Mouse (Mus musculus) heart, embryonic 11.5 days (tissue): Measurements from ENCODE around the gene Kif23. TPM values are rescaled to one million over a fixed set of nuclear protein-coding genes. Genes with fewer than 3 reads are reported as not detected.

Experiments
- ATAC-seq: fragments of 200-750 bp; cut with Nextera tagmentation; replicated peaks from 2 replicates; pipeline ENCODE4 v1.8.0; 2017; ENCODE audit warnings: moderate library complexity; ENCODE audit not compliant: insufficient number of reproducible peaks, low FRiP score, low TSS enrichment
- H3K27ac ChIP-seq: fragments of 300-500 bp; sonication (generic); 2 replicates; pipeline ENCODE4 v1.5.1; 2014; ENCODE audit warnings: mild to moderate bottlenecking, low read depth, low read length
- H3K27me3 ChIP-seq: fragments of 300-500 bp; sonication (generic); 2 replicates; pipeline ENCODE4 v1.6.1; 2014; ENCODE audit warnings: mild to moderate bottlenecking, low read length, mixed read lengths; ENCODE audit not compliant: control insufficient read depth, insufficient read depth
- H3K36me3 ChIP-seq: fragments of 300-500 bp; sonication (generic); 2 replicates; pipeline ENCODE4 v1.6.1; 2014; ENCODE audit warnings: mild to moderate bottlenecking, low read length, moderate library complexity, mixed read lengths; ENCODE audit not compliant: control insufficient read depth, insufficient read depth
- H3K4me1 ChIP-seq: fragments of 300-500 bp; sonication (generic); 2 replicates; pipeline ENCODE4 v1.6.1; 2014; ENCODE audit warnings: low read length; ENCODE audit not compliant: control insufficient read depth, insufficient read depth
- H3K4me2 ChIP-seq: fragments of 300-500 bp; sonication (generic); 2 replicates; pipeline ENCODE4 v1.6.1; 2014; ENCODE audit warnings: mild to moderate bottlenecking, moderate library complexity
- H3K4me3 ChIP-seq: fragments of 300-500 bp; sonication (generic); 2 replicates; pipeline ENCODE4 v1.5.1; 2014; ENCODE audit warnings: low read depth, low read length
- H3K9ac ChIP-seq: fragments of 300-500 bp; sonication (generic); 2 replicates; pipeline ENCODE4 v1.6.1; 2014; ENCODE audit warnings: mild to moderate bottlenecking, low read depth, low read length, moderate library complexity
- H3K9me3 ChIP-seq: fragments of 300-500 bp; sonication (generic); replicated peaks from 2 replicates; pipeline ENCODE4 v1.6.1; 2016; ENCODE audit warnings: low read length; ENCODE audit not compliant: control insufficient read depth
- whole genome bisulfite sequencing: fragments of 180-500 bp; shearing (Covaris S2); extraction: QIAGEN DNeasy Blood & Tissue Kit; methylation state at CpG from one replicate; pipeline ENCODE4 v1.1.7; 2014; ENCODE audit not compliant: insufficient replicate concordance; 5-methylcytosine and 5-hydroxymethylcytosine counted together
- polyA plus RNA-seq: library from polyadenylated mRNA; unstranded; fragments of >200 nt; fragmentation: Nextera tagmentation; extraction: Ambion mirVana; gene quantifications from 2 replicates; pipeline ENCODE4 v1.2.1, GENCODE M21; 2014

Kif23 gene
- polyA plus RNA-seq, 1 experiment from 2014 or later = 92.5 TPM

- Histone ChIP-seq H3K4me2 (no peak overlapping the region), H3K4me3 (no peak overlapping the region), H3K27me3 (no peaks in the 10 kb centered on the region), H3K9ac (no peak overlapping the region), H3K4me1 (no peaks in the 10 kb centered on the region), H3K27ac (no peak overlapping the region), H3K9me3 (no peaks in the 10 kb centered on the region), H3K36me3 (no peaks in the 10 kb centered on the region)
- 76% methylated on average over 13 of the region's 13 CpGs for WGBS
- ATAC-seq = no peak
Measured at GRCm38 (mm10) chr9:61884936-61885335, 61.6 kb downstream of the Kif23 start.

- H3K9ac ChIP-seq = no peak overlapping the region
- H3K4me2 ChIP-seq = no peak overlapping the region
- ATAC-seq = no peak
- H3K4me1 ChIP-seq = no peaks in the 10 kb centered on the region
- H3K4me3 ChIP-seq = no peak overlapping the region
- no peaks in the 10 kb centered on the region for H3K36me3 ChIP-seq
- WGBS = 56% methylated on average over 7 of the region's 7 CpGs
- no peak overlapping the region for H3K27ac ChIP-seq
- no peaks in the 10 kb centered on the region for H3K9me3 ChIP-seq
- H3K27me3 ChIP-seq = no peaks in the 10 kb centered on the region
Measured at GRCm38 (mm10) chr9:61884375-61884774, 62.2 kb downstream of the Kif23 start.

GRCm38 (mm10) chr9:61882179-61882578 is 64.4 kb downstream of the Kif23 start:
- Histone ChIP-seq H3K36me3 (no peaks in the 10 kb centered on the region), H3K4me2 (no peak overlapping the region), H3K9ac (no peak overlapping the region), H3K4me1 (no peaks in the 10 kb centered on the region; the same call in 1 of the 2 replicates), H3K27ac (no peak overlapping the region), H3K9me3 (no peaks in the 10 kb centered on the region), H3K4me3 (no peak overlapping the region), H3K27me3 (peaks cover 9% of the 10 kb centered on the region)
- ATAC-seq = no peak
- WGBS = 67% methylated on average over 3 of the region's 3 CpGs

- WGBS = 28% methylated on average over 2 of the region's 2 CpGs
- H3K9ac ChIP-seq = no peak overlapping the region
- H3K9me3 ChIP-seq = no peaks in the 10 kb centered on the region
- H3K36me3 ChIP-seq = no peaks in the 10 kb centered on the region
- peaks cover 15% of the 10 kb centered on the region for H3K27me3 ChIP-seq
- H3K4me2 ChIP-seq = no peak overlapping the region
- no peak overlapping the region for H3K4me3 ChIP-seq
- H3K4me1 ChIP-seq = no peaks in the 10 kb centered on the region; the same call in 1 of the 2 replicates
- no peak for ATAC-seq
- H3K27ac ChIP-seq = no peak overlapping the region
Measured at GRCm38 (mm10) chr9:61878889-61879288, 67.7 kb downstream of the Kif23 start.

GRCm38 (mm10) chr9:61877373-61878112 is 69.0 kb downstream of the Kif23 start:
- Histone ChIP-seq H3K4me3 (no peak overlapping the region), H3K27me3 (peaks cover 15% of the 10 kb centered on the region), H3K4me1 (no peaks in the 10 kb centered on the region; the same call in 1 of the 2 replicates), H3K27ac (no peak overlapping the region), H3K9ac (no peak overlapping the region), H3K36me3 (no peaks in the 10 kb centered on the region), H3K9me3 (no peaks in the 10 kb centered on the region), H3K4me2 (no peak overlapping the region)
- WGBS = 20% methylated on average over 22 of the region's 22 CpGs
- no peak for ATAC-seq

GRCm38 (mm10) chr9:61873325-61873724 is 73.2 kb downstream of the Kif23 start:
- Histone ChIP-seq H3K27me3 (peaks cover 13% of the 10 kb centered on the region), H3K9me3 (no peaks in the 10 kb centered on the region), H3K4me3 (no peak overlapping the region), H3K27ac (no peak overlapping the region), H3K4me2 (no peak overlapping the region), H3K36me3 (no peaks in the 10 kb centered on the region), H3K4me1 (no peaks in the 10 kb centered on the region; the same call in 1 of the 2 replicates), H3K9ac (no peak overlapping the region)
- 52% methylated on average over 8 of the region's 8 CpGs for WGBS
- ATAC-seq = no peak

- H3K36me3 ChIP-seq = no peaks in the 10 kb centered on the region
- H3K9me3 ChIP-seq = no peaks in the 10 kb centered on the region
- H3K27ac ChIP-seq = no peak overlapping the region
- no peak for ATAC-seq
- no peak overlapping the region for H3K4me2 ChIP-seq
- 70% methylated on average over 8 of the region's 8 CpGs for whole genome bisulfite sequencing
- H3K9ac ChIP-seq = no peak overlapping the region
- no peaks in the 10 kb centered on the region for H3K4me1 ChIP-seq
- H3K27me3 ChIP-seq = peaks cover 9% of the 10 kb centered on the region
- H3K4me3 ChIP-seq = no peak overlapping the region
Measured at GRCm38 (mm10) chr9:61872246-61872941, 74.2 kb downstream of the Kif23 start.

GRCm38 (mm10) chr9:61871839-61872238 is 74.7 kb downstream of the Kif23 start:
- Histone ChIP-seq H3K4me3 (no peak overlapping the region), H3K9ac (no peak overlapping the region), H3K9me3 (no peaks in the 10 kb centered on the region), H3K4me1 (no peaks in the 10 kb centered on the region), H3K36me3 (no peaks in the 10 kb centered on the region), H3K27me3 (peaks cover 3% of the 10 kb centered on the region), H3K4me2 (no peak overlapping the region), H3K27ac (no peak overlapping the region)
- WGBS = 77% methylated on average over 6 of the region's 6 CpGs
- ATAC-seq = no peak
